Mouse (Mus musculus) liver, adult (tissue): ENCODE results near the gene C2cd4a.

Experiments used
- GATA4 ChIP-seq: IDR thresholded peaks from 2 replicates; pipeline ENCODE4 v1.6.1; 2014; ENCODE audit warnings: mild to moderate bottlenecking, low read length; ENCODE audit not compliant: insufficient replicate concordance

Gene C2cd4a

DNA sequence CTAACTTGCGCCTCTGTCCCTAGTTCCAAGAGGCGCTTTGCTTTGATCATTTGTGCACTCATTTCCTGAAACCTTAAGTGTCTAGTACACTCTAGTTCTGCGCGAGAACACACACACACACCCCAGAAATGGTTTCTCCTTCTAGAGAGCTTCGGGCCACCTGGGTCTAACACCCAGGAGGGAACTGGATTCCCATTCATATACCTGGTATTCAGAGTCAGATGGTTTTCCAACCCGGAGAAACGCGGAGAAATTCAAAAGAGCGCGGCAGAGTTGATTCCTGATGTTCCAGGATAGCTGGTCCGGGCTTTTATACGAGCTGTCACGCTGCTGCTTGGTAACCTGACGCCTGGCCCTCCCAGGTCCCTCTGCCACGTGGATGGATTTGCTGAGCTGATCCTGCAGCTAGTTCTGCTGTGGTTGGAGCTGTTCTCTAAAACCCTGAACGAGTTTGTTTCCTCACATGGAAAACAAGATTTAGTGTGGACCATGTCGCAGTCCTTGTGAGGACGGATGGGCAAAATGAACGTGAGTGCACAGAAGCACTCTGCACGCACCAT lies at the start of gene C2cd4a:
C2cd4a (minus strand) TSS at position 285 of the 560 bp plus-strand sequence.
- TF ChIP-seq GATA4, result no peak

DNA sequence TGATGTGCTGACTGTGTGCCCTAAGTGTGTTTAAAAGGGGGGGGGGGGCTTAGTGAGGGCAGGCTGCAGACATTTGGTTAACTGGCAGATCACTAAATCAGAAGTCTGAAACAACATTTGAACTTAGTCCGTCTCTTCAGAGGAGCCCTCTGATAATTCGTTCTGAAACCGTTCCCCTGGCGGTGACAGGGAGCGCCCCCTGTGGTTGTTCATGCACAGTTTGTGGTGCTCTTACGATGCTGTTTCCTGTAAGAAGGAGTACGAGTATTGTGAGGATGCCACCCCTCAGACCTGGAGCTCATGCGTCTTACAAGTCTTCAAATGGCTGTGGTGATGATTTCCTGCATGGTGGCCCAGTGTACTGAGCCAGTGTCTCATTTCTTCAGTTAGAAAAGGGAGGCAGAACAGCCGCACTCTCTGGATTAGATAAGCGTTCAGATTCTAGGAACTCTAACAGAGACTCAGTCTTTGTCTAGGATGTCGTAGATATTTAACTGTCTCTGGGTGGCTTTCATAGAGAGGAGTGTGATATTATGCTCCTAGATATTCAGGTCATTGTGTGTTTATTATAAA lies 46.2 kb upstream of the C2cd4a start:
- no peak for TF ChIP-seq GATA4

DNA sequence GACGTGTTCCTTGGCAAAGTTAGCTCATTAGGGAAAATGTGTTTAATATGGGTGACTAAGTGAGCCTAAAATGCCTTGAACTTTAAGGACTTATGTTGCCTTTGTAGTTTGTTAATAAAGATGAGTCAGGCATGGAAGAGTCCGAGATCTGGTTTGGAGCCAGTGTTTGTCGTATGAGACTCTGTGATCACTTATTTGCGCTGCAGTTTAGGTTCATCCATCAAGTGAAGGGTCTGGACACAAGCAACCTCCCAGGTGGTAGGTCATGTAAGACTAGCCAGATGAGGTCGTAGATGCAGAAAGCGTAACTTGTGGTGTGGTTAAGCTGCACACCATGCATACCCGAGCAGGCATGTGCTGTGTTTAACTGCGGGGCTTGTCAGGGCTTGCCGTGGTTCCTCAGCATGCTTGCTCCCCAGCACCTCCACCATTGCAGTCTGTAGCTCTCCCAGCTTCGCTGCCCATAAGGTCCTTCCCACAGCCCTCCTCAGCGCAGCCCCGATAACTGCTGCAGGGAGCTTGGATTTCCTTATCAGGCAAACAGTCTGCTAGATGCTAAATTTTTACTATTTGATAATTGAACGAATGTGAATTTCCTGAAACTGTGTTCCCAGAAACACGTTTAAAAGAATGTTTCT lies 45.1 kb upstream of the C2cd4a start:
- TF ChIP-seq GATA4, result no peak

DNA sequence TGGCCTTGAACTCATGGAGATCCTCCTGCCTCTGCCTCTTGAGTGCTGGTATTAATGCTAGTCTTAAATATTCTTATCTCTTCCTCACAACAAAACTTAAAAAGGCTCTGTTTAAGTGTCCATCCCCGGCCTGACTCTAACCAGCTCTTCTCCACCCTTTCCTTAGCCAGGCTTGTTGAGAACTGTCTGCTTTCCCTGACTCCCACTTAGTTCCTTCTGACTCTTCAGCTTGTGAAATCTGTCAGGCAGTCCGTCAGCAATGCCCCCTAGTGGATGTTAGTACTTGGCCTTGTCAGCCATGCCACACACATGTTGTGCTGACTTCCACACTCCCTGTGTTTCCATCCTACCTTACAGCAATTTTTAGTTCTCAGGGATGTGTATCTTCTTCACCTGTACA lies 43.2 kb upstream of the C2cd4a start:
- no peak for TF ChIP-seq GATA4

DNA sequence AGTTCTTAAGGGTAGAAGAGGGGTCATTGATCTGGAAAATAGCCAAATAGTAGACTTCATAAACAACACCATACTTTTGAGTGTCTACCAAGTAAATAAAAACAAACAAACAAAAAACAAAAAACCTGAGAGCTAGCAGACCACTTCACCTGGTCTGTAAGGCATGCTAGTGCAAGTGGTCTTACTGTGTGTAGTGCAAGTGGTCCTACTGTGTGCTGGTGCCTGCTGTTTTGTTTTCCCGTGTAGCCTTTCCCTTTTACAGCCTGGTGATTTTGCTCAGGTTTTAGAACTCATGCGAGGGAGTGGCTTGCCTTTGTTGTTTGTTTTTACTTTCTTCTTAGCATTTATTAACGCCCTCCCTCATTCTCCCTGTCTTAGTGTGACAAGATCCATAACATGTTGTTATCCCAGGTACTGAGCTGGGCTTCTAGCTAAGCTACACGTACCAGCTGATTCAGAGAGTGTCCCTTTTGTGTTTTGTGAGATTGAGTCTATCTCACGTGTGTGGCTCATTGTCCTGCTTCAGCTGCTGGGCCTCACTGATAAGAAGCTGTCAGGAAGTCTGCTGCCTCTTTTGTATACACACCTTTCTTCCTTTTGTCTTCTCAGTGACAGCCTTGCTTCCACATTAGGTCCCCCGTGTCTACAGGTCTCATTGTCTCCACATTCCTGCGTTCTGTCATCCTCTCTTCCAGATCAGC lies 42.5 kb upstream of the C2cd4a start:
- TF ChIP-seq GATA4, result no peak

DNA sequence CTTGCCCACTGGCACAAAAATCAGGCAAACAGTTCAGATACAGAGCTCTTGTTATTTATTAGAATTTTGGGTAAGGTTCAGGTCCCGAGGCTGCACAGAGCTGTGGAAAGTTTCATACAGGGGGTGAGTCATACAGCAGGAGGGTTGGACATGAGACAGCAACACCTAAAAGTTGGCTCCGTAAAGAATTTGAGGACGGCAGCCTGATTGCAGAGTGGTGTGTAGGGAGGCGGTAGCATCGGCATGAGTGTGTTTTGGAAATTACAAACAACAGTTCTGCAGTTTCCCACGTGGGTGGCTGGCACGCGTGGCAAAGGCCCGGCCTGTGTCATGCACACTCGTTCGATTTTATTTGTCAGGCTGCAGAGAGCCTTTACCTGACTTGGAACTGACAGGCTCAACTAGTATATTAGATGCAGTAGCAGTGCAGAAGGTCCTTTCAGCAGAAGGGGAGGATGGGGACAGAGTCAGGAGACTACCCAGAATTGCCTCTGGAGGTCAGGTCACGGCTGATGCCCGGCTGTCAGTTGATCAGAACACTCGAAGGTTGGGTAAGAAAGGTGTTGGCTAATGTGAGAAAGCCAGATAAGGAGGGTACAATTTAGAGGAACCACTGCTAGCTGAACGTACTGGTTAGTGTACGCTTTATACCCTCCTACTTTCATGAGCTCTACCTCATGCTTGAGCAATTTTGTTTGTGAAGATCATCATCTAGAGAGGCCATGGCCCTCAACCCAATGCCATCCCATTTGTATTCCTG lies 37.7 kb upstream of the C2cd4a start:
- TF ChIP-seq GATA4, result no peak

DNA sequence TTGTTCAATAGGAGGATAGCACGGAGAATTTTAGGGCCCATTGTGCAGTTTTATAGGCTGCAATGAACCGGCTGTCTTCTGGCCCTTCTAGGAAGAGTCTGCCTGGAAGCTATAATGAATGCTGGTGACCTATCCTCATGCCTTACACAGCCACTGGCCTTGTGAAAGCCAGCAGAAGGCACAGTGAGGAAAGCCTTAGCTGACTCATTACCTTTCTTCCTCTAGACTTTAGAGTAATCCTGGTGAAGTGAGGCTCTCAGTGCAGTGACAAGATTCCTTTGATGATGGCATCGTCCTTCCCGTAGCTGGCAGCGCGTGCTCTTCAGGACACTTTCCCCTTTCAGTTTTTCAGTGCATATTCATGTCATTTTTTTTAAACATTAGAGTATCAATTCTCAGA lies 35.3 kb upstream of the C2cd4a start:
- no peak for TF ChIP-seq GATA4

DNA sequence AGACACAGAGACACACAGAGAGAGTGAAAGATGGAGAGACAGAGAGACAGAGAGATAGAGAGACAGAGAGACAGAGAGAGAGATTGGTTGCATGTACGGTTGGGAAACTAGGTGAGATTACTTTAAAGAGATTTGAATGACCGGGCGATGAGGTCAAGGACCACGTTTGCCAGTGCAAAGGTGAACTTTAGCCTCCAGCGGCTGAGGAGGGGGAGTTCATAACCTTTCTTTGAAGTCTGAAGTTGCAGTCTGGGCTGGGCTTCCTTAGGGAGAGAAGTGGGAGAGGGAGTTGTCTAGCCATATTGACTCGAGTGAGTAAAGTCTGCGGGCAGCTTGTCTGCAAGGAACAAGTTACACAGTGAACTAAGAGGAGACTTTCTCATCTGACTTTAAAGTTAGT lies 33.3 kb upstream of the C2cd4a start:
- no peak for TF ChIP-seq GATA4

DNA sequence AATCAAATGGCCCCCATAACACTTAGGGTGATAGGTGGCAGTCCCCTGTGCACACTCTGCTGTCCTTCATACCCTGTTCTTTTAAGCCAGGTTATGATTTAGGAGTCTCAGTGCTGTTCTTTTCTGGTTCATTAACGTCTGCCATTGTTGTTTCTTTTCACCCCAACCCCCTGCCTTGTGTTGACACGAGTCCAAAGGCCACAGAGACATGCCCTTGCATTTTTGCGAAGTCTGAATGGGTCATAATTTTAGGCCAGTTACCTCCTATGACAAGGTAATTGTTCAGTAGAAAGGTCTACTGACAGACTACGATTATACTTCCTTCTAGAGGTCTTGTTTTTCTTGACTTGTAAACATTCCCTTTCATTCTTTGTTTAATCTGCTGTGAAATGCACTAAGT lies 31.9 kb upstream of the C2cd4a start:
- TF ChIP-seq GATA4, result no peak

DNA sequence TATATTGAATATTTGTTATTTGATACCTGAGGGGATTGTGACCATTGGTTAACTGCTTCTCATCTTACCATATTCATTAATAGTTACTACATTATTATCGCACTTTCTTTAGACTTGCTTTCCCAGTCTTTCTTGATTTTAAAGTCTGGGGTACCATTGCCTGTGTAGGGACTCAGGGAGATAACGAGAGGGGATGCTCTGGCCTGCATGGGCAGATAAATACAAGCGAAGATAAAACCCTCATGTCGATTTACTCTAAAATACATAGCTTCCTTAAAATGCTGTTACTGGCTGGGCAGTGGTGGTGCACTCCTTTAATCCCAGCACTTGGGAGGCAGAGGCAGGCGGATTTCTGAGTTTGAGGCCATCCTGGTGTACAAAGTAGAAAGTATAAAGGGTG lies 31.2 kb upstream of the C2cd4a start:
- TF ChIP-seq GATA4, result no peak

DNA sequence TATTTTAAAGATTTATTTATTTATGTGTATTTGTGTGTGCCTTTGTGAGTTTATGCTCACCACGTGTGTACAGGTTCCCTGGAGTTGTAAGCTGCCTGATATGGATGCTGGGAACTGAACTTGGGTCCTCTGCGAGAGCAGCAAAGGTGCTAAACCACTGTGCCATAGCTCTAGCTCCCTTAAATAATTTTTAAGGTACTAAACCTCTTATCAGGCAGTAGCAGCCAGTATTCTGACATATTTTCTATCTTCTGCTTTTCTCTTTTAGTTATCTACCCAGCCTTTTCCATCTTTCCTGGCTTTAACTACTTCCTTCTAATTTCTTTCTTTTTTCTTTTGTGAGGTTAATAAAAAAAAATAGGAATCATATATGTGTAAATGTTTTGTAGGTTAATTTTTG lies 28.1 kb upstream of the C2cd4a start:
- TF ChIP-seq GATA4, result no peak

DNA sequence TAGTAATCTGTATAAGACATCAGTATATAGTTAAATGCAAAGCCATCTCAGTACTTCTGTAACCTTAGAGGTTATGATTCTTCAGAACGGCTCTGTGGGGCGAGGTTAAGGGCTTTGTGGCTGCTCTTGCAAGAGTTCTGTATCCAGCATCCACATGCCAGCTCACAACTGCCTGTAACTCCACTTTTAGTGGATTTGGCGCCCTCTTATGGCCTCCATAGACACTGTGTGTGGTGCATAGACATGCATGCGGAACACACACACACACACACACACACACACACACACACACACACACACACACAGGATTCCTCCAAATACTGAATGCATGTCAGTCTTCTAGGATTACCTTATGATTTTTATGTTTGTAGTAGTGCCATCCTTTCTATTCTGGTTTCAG lies 19.0 kb upstream of the C2cd4a start:
- no peak for TF ChIP-seq GATA4

DNA sequence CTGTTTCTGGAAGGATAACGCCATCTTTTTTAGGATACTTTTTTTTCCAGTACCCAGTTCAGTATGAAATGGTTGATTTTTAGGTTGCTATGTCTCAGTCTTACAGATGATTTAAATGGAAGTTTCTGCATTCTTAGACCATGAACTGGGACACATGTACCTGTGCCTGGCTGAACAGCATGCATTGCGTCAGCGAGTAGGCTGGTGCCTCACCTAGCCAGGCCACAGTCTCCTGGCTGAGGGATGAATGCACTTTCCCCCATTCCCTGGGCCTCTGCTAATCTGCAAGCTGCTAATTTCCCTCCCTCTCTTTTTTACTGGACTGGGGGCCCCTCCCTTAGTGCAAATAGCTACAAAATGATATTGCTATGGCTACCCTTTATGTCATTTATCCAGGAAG lies 17.7 kb upstream of the C2cd4a start:
- TF ChIP-seq GATA4, result no peak

DNA sequence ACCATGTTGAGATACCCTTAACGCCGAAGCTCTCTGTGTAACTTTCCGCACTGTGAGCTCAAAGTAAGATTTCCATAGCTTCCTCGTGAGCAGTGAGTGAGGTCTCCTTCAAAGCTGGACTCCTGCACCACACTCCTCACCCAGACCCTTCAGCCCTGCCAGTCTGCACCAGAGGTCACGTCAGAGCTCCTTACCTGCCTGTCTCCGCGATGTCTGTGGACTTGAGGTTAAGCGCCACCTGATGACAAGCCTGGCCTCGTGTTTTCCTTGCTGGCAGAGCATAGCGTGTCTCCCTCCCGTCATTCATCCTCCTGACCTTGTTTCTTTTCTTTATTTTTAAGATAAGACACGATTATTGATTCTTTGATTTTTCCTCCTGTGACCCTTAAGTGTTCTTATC lies 17.3 kb upstream of the C2cd4a start:
- no peak for TF ChIP-seq GATA4

DNA sequence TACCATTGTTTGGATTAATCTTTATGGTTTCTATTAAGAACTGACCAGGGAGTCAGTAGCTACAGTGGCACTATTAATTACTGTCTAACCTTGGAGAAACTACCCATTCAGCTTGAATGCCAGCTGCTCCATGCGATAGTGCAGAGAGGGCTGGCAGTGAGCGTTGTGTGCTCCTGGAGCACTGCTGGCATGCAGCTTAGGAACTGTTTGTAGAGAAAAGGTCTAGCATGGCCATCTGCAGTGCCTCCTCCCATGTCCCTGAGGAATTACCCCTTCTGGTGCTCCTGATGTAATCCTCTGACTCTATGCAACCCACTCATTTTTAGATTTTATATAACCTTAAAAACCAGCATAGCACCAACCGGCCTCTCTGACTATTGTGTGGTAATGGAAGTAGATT lies 15.5 kb upstream of the C2cd4a start:
- no peak for TF ChIP-seq GATA4

DNA sequence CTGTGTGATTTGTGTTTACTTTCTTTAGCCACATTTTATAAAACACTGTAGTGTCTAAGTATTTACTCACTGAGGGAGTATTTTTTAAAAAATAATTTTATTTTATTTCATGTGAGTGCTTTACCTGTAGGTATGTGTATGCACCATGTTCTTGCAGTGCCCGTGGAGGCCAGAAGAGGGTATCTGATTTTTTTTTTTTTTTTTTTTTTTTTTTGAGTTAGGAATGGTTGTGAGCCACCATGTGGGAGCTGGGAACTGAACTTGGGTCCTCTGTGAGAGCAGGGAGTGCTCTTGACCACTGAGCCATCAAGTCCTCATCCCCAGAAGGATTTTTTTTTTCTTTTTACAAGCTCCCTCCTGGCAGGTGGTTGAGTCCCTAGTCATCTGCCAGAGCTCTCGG lies 14.0 kb upstream of the C2cd4a start:
- no peak for TF ChIP-seq GATA4
